In genomic region chr8:81812051-81812751, GRCm38 (mm10) we compare ENCODE assay signal across 8 mouse cellular contexts.
DNase-seq lines count a peak whose midpoint lies in the region; ATAC-seq and TF ChIP-seq lines count a peak whose summit lies in the region.

No protein-coding gene starts in this region.

- ATAC-seq in kidney, embryonic 16.5 days (ENCODE audit: low FRiP score, low TSS enrichment) = peak; percentile 65
- peak; percentile 75 for ATAC-seq in midbrain, embryonic 16.5 days

- H3K27ac ChIP-seq in kidney, embryonic 16.5 days (ENCODE audit: low read length) = peak overlapping the region; percentile 19; the same call in 1 of the 2 replicates
- peak overlapping the region; percentile 49; the same call in 1 of the 2 replicates for H3K27ac ChIP-seq in midbrain, embryonic 16.5 days (ENCODE audit: low read length)

- DNase-seq in lung, adult 2 months = no peak
- DNase-seq in lung, postnatal 14 days = no peak
- DNase-seq in cerebellum, adult 8-10 months = peak; percentile 39
- DNase-seq in heart, adult 8-10 months (ENCODE audit: low spot score) = peak; percentile 21
- no peak for DNase-seq in ovary, postnatal 36 days (ENCODE audit: low spot score)
- no peak for DNase-seq in right cerebral cortex, postnatal 25 days

- H3K27me3 ChIP-seq in kidney, embryonic 16.5 days (ENCODE audit: insufficient read depth, low read length) = no peaks in the 10 kb centered on the region
- no peaks in the 10 kb centered on the region for H3K27me3 ChIP-seq in midbrain, embryonic 16.5 days (ENCODE audit: control insufficient read depth, insufficient read depth, low read depth, low read length)

- no peaks in the 10 kb centered on the region for H3K9me3 ChIP-seq in kidney, embryonic 16.5 days (ENCODE audit: low read length)
- no peaks in the 10 kb centered on the region for H3K9me3 ChIP-seq in midbrain, embryonic 16.5 days (replicated peaks; ENCODE audit: control insufficient read depth, low read length, poor library complexity, severe bottlenecking)

- H3K9ac ChIP-seq in kidney, embryonic 16.5 days (replicated peaks; ENCODE audit: low read length) = no peak overlapping the region
- no peak overlapping the region for H3K9ac ChIP-seq in midbrain, embryonic 16.5 days (ENCODE audit: low read depth, low read length)

- H3K4me1 ChIP-seq in lung, adult 2 months (ENCODE audit: control insufficient read depth, insufficient read depth, low read length) = peaks cover 11% of the 10 kb centered on the region
- peaks cover 22% of the 10 kb centered on the region; the same call in 1 of the 2 replicates for H3K4me1 ChIP-seq in kidney, embryonic 16.5 days (ENCODE audit: insufficient read depth, low read length)
- H3K4me1 ChIP-seq in midbrain, embryonic 16.5 days (ENCODE audit: control insufficient read depth, insufficient read depth, low read length) = peaks cover 3% of the 10 kb centered on the region

- no peak overlapping the region for H3K4me2 ChIP-seq in kidney, embryonic 16.5 days (replicated peaks; ENCODE audit: low read depth, low read length)
- H3K4me2 ChIP-seq in midbrain, embryonic 16.5 days (ENCODE audit: low read length) = no peak overlapping the region

- WGBS in lung, adult 2 months = 28% methylated on average over 3 of the region's 3 CpGs
- WGBS in kidney, embryonic 16.5 days = 26% methylated on average over 3 of the region's 3 CpGs
- WGBS in midbrain, embryonic 16.5 days = 14% methylated on average over 3 of the region's 3 CpGs

- no peak overlapping the region for H3K4me3 ChIP-seq in lung, adult 2 months (replicated peaks; ENCODE audit: extremely low read depth, low read depth, low read length)
- no peak overlapping the region for H3K4me3 ChIP-seq in kidney, embryonic 16.5 days (ENCODE audit: low read length)
- H3K4me3 ChIP-seq in midbrain, embryonic 16.5 days (ENCODE audit: low read depth, low read length) = no peak overlapping the region

- TF ChIP-seq POLR2A in lung, adult 2 months (IDR thresholded peaks at IDR 0.05; ENCODE audit: borderline replicate concordance, extremely low read depth, low read depth, low read length) = no peak

- 0 out of 2 replicates have a peak, but pooled peaks have one; percentile 10 for TF ChIP-seq CTCF in lung, adult 2 months (IDR thresholded peaks at IDR 0.05; ENCODE audit: insufficient read depth, low read length)

- H3K36me3 ChIP-seq in kidney, embryonic 16.5 days (ENCODE audit: insufficient read depth, low read length) = no peaks in the 10 kb centered on the region
- H3K36me3 ChIP-seq in midbrain, embryonic 16.5 days (ENCODE audit: control insufficient read depth, insufficient read depth, low read length) = no peaks in the 10 kb centered on the region

Comparison
In these comparisons a context has a peak if more than half of its experiments do, and no peak if none do; other contexts are left out.
1. DNase-seq: peak in cerebellum, adult 8-10 months (single experiment) and heart, adult 8-10 months (single experiment); none in lung, adult 2 months (single experiment), lung, postnatal 14 days (single experiment), ovary, postnatal 36 days (single experiment) and right cerebral cortex, postnatal 25 days (single experiment).